Comparison of ENCODE assay signal across 8 mouse cellular contexts in the genomic region with DNA sequence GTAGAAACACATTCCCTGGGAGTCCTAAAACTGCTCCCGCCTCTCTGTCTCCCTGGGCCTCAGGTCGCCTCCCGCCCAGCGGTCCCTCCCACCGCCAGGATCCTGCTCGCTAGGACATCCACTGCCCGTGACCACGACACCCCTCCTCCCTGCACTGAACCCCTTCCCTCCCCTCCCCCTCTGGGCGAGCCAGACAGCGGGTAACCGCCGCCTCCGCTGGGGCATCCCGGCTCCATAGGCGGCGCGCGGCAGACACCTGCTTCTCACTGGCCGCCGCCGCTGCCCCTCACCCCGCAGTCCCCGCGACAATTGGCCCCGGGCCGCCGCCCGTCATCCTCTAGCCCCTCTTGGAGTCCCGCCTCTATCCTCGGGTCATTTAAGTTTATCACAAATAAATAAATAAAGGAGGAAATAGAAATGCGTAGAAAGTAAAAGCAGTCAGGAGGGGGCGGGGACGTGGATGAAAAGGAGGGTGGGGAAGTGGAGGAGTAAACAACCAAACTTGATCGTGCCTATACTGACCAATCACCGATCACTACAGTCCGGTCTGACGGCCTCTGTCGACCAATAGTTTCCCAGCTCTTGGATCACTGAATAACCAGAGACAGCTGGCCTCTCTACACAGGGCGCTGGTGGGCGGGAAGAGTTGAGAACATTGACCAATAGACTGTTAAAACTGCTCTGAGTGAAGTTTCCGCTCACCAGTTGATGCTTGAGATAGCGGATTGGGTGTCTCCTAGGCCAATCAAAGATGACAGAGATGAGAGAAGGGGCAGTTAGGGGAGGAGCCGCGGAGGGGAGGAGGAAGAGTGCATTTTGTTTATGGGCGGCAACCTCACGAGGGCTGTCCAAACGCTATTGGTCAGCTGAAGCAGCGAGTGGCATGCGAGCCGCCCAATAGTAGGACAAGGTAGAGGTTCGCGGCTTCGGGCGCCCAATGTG. TPM values are rescaled to one million over a fixed set of nuclear protein-coding genes. Genes with fewer than 3 reads are reported as not detected.
DNase-seq lines count a peak whose midpoint lies in the region; ATAC-seq and TF ChIP-seq lines count a peak whose summit lies in the region.

No protein-coding gene starts in this region.

- H3K9me3 ChIP-seq in hindbrain, embryonic 10.5 days: no peaks in the 10 kb centered on the region
- H3K9me3 ChIP-seq in lung, postnatal 0 days (ENCODE audit: low read length): no peaks in the 10 kb centered on the region

- H3K4me2 ChIP-seq in lung, postnatal 0 days (replicated peaks; ENCODE audit: low read depth, low read length): peak overlapping the region; percentile 55

- no peaks in the 10 kb centered on the region for H3K36me3 ChIP-seq in hindbrain, embryonic 10.5 days
- H3K36me3 ChIP-seq in lung, postnatal 0 days (ENCODE audit: insufficient read depth, low read length): no peaks in the 10 kb centered on the region

- ATAC-seq in frontal cortex, adult (ENCODE audit: low TSS enrichment): peak; percentile 93
- ATAC-seq in lung, postnatal 0 days: peak; percentile 91

- H3K4me3 ChIP-seq in hindbrain, embryonic 10.5 days: peak overlapping the region; percentile 72
- H3K4me3 ChIP-seq in lung, postnatal 0 days (ENCODE audit: low read depth, low read length): peak overlapping the region; percentile 67

- H3K27me3 ChIP-seq in hindbrain, embryonic 10.5 days (ENCODE audit: insufficient read depth, poor library complexity, severe bottlenecking): no peaks in the 10 kb centered on the region
- no peaks in the 10 kb centered on the region for H3K27me3 ChIP-seq in lung, postnatal 0 days (replicated peaks; ENCODE audit: insufficient read depth, low read length)

- peak; percentile 46; the same call in 1 of the 2 replicates for TF ChIP-seq CTCF in lung, postnatal 0 days (IDR thresholded peaks at IDR 0.05)

- H3K27ac ChIP-seq in hindbrain, embryonic 10.5 days: peak overlapping the region; percentile 98
- H3K27ac ChIP-seq in lung, postnatal 0 days (ENCODE audit: low read length): peak overlapping the region; percentile 97

- peaks cover 21% of the 10 kb centered on the region; the same call in 1 of the 2 replicates for H3K4me1 ChIP-seq in hindbrain, embryonic 10.5 days (replicated peaks)
- H3K4me1 ChIP-seq in lung, postnatal 0 days (ENCODE audit: insufficient read depth, low read depth, low read length): peaks cover 2% of the 10 kb centered on the region; the same call in 1 of the 2 replicates

- peak; percentile 98 for DNase-seq in MN1 (ENCODE audit: low spot score)
- peak; percentile 100 for DNase-seq in cerebellum, adult 9-10 months
- DNase-seq in hindbrain, embryonic 10.5 days (ENCODE audit: low spot score): peak; percentile 97
- DNase-seq in layer of hippocampus, adult 9-11 months: peak; percentile 100
- DNase-seq in lung, postnatal 0 days (ENCODE audit: low spot score): peak; percentile 100
- DNase-seq in ovary, postnatal 14 days (ENCODE audit: low spot score): peak; percentile 95
- peak; percentile 97 for DNase-seq in thymus, postnatal 14 days

- H3K9ac ChIP-seq in lung, postnatal 0 days (replicated peaks; ENCODE audit: low read depth): peak overlapping the region; percentile 45

- WGBS in hindbrain, embryonic 10.5 days: under 1% methylated on average over 54 of the region's 54 CpGs
- under 1% methylated on average over 54 of the region's 54 CpGs for WGBS in lung, postnatal 0 days

- TF ChIP-seq EP300 in lung, postnatal 0 days (IDR thresholded peaks at IDR 0.05): peak; percentile 87

RNA-seq across cellular contexts. Expression of a gene that starts 0.5 kb away (rescaled TPM):
- 28.2 and 41.3 TPM in 2 replicates for polyA plus RNA-seq in hindbrain, embryonic 10.5 days (2016; fragmentation: Nextera tagmentation; extraction: Ambion mirVana)
- 27.9 and 39.7 TPM in 2 replicates for polyA plus RNA-seq in lung, postnatal 0 days (2015; fragmentation: Nextera tagmentation; extraction: Ambion mirVana)

Comparison
In these comparisons a context has a peak if more than half of its experiments do, and no peak if none do; other contexts are left out.
1. Peak in every context shown above with its lines: DNase-seq, ATAC-seq, H3K4me3 ChIP-seq and H3K27ac ChIP-seq.